Mouse (Mus musculus): ENCODE data around the gene Hoxa5. TPM values are rescaled to one million over a fixed set of nuclear protein-coding genes. Genes with fewer than 3 reads are reported as not detected.

Gene Hoxa5
- total RNA-seq, 1 experiment from 2014 or later, result 10.6 TPM

- ATAC-seq (replicated peaks in 1 of 2; ENCODE audit: insufficient read depth in 1 of 2, low FRiP score in 2 of 2, low TSS enrichment in 1 of 2, low read depth in 1 of 2, poor library complexity in 2 of 2, severe bottlenecking in 2 of 2), result peak in 1 of 2 experiments; percentile 21; a peak in 1 of 4 replicates
These were observed 27.2 kb downstream of the Hoxa5 start, which contains the start of gene 5730596B20Rik for GRCm38 (mm10) chr6:52177061-52177735. TSS of gene 5730596B20Rik (plus strand) at chr6:52177498.

- no peak for ATAC-seq (replicated peaks in 1 of 2; ENCODE audit: insufficient read depth in 1 of 2, low FRiP score in 2 of 2, low TSS enrichment in 1 of 2, low read depth in 1 of 2, poor library complexity in 2 of 2, severe bottlenecking in 2 of 2)
These were observed 28.0 kb downstream of the Hoxa5 start for GRCm38 (mm10) chr6:52176391-52176790.

GRCm38 (mm10) chr6:52175864-52176263 is 28.5 kb downstream of the Hoxa5 start:
- no peak for ATAC-seq (replicated peaks in 1 of 2; ENCODE audit: insufficient read depth in 1 of 2, low FRiP score in 2 of 2, low TSS enrichment in 1 of 2, low read depth in 1 of 2, poor library complexity in 2 of 2, severe bottlenecking in 2 of 2)

GRCm38 (mm10) chr6:52174968-52175751 is 29.2 kb downstream of the Hoxa5 start:
- ATAC-seq (replicated peaks in 1 of 2; ENCODE audit: insufficient read depth in 1 of 2, low FRiP score in 2 of 2, low TSS enrichment in 1 of 2, low read depth in 1 of 2, poor library complexity in 2 of 2, severe bottlenecking in 2 of 2), result no peak

- ATAC-seq (replicated peaks in 1 of 2; ENCODE audit: insufficient read depth in 1 of 2, low FRiP score in 2 of 2, low TSS enrichment in 1 of 2, low read depth in 1 of 2, poor library complexity in 2 of 2, severe bottlenecking in 2 of 2), result no peak
These were observed 30.7 kb downstream of the Hoxa5 start for GRCm38 (mm10) chr6:52173648-52174047.

- ATAC-seq (replicated peaks in 1 of 2; ENCODE audit: insufficient read depth in 1 of 2, low FRiP score in 2 of 2, low TSS enrichment in 1 of 2, low read depth in 1 of 2, poor library complexity in 2 of 2, severe bottlenecking in 2 of 2), result no peak
These were observed 31.9 kb downstream of the Hoxa5 start for GRCm38 (mm10) chr6:52172501-52172900.

- ATAC-seq (replicated peaks in 1 of 2; ENCODE audit: insufficient read depth in 1 of 2, low FRiP score in 2 of 2, low TSS enrichment in 1 of 2, low read depth in 1 of 2, poor library complexity in 2 of 2, severe bottlenecking in 2 of 2), result no peak
These were observed 32.4 kb downstream of the Hoxa5 start for GRCm38 (mm10) chr6:52171938-52172337.

- ATAC-seq (replicated peaks in 1 of 2; ENCODE audit: insufficient read depth in 1 of 2, low FRiP score in 2 of 2, low TSS enrichment in 1 of 2, low read depth in 1 of 2, poor library complexity in 2 of 2, severe bottlenecking in 2 of 2), result no peak
These were observed 33.1 kb downstream of the Hoxa5 start for GRCm38 (mm10) chr6:52171331-52171730.

- ATAC-seq (replicated peaks in 1 of 2; ENCODE audit: insufficient read depth in 1 of 2, low FRiP score in 2 of 2, low TSS enrichment in 1 of 2, low read depth in 1 of 2, poor library complexity in 2 of 2, severe bottlenecking in 2 of 2), result no peak
These were observed 33.5 kb downstream of the Hoxa5 start for GRCm38 (mm10) chr6:52170898-52171223.

- no peak for ATAC-seq (replicated peaks in 1 of 2; ENCODE audit: insufficient read depth in 1 of 2, low FRiP score in 2 of 2, low TSS enrichment in 1 of 2, low read depth in 1 of 2, poor library complexity in 2 of 2, severe bottlenecking in 2 of 2)
These were observed 34.1 kb downstream of the Hoxa5 start for GRCm38 (mm10) chr6:52170166-52170897.

GRCm38 (mm10) chr6:52169499-52170165 is 34.8 kb downstream of the Hoxa5 start:
- ATAC-seq (replicated peaks in 1 of 2; ENCODE audit: insufficient read depth in 1 of 2, low FRiP score in 2 of 2, low TSS enrichment in 1 of 2, low read depth in 1 of 2, poor library complexity in 2 of 2, severe bottlenecking in 2 of 2), result no peak

- no peak for ATAC-seq (replicated peaks in 1 of 2; ENCODE audit: insufficient read depth in 1 of 2, low FRiP score in 2 of 2, low TSS enrichment in 1 of 2, low read depth in 1 of 2, poor library complexity in 2 of 2, severe bottlenecking in 2 of 2)
These were observed 36.0 kb downstream of the Hoxa5 start for GRCm38 (mm10) chr6:52168191-52169055.

- no peak for ATAC-seq (replicated peaks in 1 of 2; ENCODE audit: insufficient read depth in 1 of 2, low FRiP score in 2 of 2, low TSS enrichment in 1 of 2, low read depth in 1 of 2, poor library complexity in 2 of 2, severe bottlenecking in 2 of 2)
These were observed 36.6 kb downstream of the Hoxa5 start for GRCm38 (mm10) chr6:52167736-52168161.

GRCm38 (mm10) chr6:52167176-52167575 is 37.2 kb downstream of the Hoxa5 start:
- ATAC-seq (replicated peaks in 1 of 2; ENCODE audit: insufficient read depth in 1 of 2, low FRiP score in 2 of 2, low TSS enrichment in 1 of 2, low read depth in 1 of 2, poor library complexity in 2 of 2, severe bottlenecking in 2 of 2), result no peak

- ATAC-seq (replicated peaks in 1 of 2; ENCODE audit: insufficient read depth in 1 of 2, low FRiP score in 2 of 2, low TSS enrichment in 1 of 2, low read depth in 1 of 2, poor library complexity in 2 of 2, severe bottlenecking in 2 of 2), result no peak
These were observed 37.8 kb downstream of the Hoxa5 start for GRCm38 (mm10) chr6:52166431-52167077.

All from hematopoietic stem cell, adult 5-6 weeks (primary cell).